Mouse (Mus musculus): ENCODE results near the gene Hikeshi.

Gene Hikeshi

DNA sequence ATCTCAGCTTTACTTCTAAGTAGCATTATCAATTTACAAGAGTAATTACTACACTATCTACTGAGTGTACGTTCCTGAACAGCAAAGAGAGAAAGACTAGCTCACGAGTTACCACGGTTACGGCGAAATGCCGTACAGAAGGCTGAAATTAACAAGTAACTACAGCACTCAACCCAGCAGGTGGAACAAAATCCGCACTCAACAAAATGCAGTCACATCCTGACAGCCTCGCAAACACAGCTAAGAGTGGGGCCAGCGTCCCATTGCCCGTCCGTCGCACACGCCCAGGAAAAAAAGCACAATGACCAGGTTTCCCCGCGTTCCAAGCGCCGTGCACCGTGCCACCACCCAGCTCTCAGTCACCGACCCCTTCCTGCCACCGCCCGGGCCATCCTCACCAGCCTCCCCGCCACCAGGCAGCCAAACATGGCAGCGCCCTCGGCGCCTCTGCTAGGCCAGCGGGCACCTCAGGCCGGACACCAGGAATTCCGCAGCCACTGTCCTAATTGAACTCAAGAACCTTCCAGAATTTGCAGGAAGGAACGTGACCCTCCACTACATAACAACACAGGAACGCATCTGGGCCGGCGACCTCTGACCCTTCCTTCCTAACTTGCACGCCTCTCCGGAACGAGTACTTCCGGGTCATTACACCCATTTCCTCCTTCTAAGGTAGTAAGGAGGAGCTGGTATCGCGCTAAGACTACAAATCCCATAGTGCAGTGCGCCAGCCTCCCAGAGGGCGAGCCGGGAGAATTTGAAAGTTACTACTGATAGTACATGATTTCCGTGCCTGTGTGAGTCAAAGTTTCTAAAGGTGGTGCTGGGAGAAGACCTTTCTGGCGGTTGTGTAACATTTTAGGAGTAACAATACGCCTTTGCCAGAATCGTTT lies at the start of gene Hikeshi:
TSS of gene Hikeshi (minus strand) at position 634 of the 893 bp plus-strand sequence.
- peak; percentile 96 for DNase-seq (ENCODE audit: low spot score)

DNA sequence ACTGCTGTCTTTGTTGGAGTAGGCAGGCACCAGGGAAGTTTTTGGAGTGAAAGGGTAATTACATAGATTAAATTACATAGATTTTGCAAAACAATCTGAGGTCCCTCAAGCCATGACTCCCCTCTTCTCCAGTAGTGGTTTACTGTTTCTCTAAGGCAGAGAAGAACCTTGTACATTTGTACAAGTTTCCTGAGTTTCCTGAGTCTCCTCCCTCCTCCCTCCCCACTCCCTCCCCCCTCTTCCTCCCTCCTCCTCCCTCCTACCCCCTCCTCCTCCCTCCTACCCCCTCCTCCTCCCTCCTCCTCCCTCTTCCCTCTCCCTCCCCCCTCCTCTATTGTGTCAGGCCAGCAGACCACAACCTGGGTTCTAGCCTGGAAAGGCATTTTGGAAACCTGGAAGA lies 43.4 kb upstream of the Hikeshi start:
- DNase-seq (ENCODE audit: low spot score): no peak

DNA sequence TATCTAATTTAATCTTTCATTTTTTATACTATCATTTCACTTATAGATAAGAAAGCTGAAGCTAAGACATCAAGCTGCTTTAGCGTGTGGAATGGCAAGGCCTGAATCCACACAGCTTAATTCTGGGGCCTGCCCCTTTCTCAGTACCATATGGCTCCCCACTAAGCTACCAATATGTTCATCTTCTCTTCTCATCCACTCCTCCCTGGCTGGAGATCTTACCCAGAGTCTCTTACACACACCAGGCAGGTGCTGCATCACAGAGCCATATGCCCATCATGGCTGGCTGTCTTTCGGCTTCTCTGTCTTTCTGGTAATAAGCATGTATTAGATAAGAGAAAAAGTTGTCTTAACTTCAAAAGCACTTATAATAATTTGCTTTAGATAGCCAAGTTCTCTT lies 42.4 kb upstream of the Hikeshi start:
- DNase-seq (ENCODE audit: low spot score): no peak

DNA sequence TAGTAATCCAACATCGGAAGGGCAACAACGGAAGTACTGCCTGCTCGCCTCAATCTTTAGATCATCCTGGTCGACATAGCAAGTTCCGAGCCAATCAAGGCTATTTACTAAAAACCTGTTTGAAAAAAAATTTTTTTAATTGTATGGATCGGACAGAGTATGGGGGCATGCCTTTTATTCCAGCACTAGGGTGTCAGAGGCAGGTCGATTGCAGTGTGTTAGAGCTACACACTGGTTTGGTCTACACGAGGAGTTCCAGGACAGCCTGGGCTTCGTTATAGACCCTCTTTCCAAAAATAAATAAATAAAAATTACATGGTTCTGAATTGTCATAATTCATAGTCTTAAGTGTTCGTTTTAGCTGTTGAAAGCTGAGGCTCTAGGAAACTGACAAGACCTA lies 40.6 kb upstream of the Hikeshi start:
- DNase-seq (ENCODE audit: low spot score): no peak

DNA sequence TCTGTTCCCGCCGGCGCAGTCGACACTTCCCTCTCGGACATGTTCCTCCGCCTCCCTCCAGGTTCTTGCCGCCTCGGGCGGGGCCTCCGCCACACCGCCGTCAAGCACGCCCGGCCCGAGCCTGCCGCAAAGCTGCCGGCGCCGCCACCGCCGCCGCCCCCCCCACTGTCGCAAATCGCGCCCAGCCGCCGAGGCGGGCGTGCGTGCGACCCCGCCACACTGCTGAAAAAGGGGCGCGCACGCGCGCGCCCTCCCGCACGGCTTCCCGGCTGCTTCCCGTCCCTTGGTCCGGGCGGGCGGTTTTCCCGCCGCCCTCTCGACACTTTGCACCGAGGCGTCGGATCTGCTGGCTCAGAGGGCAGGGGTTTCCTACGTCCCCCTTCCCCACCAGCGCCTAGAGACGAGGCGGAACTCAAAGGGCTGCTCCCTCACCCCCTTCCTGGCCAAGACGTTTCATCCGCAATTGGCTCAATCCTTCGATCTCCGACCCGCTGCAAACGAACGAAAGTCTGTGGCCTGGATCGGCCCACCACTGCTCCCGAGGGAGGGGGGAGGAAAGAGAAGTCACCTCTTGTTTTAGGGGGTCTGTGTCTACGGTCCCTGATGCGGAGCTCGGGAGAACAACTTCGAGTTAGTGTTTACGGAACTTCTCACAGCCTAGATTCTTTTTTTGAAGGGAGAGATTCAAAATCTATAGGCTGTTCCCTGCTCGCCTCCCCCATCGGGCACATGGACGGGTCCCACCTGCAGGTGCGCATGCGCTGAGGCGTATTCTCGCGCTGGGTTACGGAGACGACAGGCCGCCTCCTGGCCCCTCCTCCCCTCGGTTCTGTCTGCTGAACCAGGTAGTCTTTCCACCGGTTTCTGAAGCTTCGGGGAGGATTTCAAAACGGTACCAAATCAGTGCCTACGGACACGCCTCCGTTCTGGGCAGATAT lies 39.8 kb upstream of the Hikeshi start, which contains the start of gene Eed:
TSS of gene Eed (minus strand) at position 499 of the 938 bp plus-strand sequence.
- DNase-seq (ENCODE audit: low spot score): peak; percentile 94

DNA sequence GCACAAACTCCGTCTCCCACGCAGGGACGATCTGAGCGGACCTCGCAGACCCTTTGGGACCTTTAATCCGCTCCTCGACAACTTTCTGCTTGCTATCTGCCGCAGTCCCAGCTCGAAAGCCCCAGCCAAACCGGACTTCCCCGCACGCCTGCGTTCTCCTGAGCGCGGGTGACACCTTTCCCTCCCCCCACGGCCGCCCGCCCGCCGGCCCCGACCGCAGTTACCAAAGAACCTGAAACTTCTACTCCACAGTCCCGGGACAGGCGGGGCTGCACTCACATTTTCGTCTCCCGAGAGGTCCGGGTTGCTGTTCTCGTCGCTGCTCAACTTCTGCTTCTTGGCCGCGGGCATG lies 39.1 kb upstream of the Hikeshi start:
- DNase-seq (ENCODE audit: low spot score): no peak

DNA sequence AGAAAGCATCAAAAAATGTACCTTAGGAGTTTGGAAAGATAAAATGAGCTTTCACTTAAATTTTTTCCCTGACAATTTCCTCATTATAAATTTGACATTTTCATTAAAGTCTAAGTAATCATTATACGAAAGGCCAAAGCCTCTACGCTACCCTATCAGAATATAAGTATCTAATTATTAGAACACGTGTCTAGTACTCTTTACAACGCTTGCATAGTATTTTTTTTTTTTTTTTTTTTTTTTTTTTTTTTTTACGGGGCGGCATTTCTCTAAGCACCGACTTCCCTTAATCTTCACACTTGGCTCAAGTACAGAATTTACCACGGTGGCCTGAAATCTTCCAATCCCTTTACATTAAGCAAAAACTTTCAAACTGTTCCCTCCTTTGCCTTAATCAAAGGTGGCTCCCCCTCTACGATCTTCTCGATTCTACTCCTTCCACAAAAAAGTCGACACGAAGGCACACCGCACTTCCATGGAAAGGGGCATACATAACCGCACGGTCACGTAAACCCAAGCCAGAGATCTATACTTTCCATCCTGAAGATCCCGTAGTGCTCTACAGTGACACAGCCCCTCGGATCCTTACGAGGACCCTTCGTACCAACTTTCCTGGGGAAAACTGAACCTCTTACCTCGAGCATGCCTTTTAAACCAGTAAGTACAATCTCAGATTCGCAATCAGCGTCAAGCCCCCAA lies 38.6 kb upstream of the Hikeshi start:
- DNase-seq (ENCODE audit: low spot score): no peak

DNA sequence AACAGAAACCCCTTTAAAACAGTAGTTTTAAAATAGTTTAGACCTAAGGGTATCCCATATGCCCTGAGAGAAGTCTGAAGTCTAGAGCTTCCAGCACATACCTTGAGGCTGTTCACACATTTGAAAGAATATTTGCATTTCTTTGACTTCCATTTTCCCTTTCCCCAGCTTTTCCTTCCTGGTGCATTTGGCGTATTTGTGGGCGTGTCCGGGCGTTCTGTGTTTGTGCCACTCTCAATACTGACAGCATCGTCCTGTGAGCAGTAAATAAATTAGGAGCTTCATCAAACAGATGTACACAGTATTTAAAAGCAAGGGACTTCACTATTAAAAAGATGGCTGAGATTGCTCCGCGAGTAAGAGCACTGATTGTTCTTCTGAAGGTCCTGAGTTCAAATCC lies 35.8 kb upstream of the Hikeshi start:
- DNase-seq (ENCODE audit: low spot score): no peak

DNA sequence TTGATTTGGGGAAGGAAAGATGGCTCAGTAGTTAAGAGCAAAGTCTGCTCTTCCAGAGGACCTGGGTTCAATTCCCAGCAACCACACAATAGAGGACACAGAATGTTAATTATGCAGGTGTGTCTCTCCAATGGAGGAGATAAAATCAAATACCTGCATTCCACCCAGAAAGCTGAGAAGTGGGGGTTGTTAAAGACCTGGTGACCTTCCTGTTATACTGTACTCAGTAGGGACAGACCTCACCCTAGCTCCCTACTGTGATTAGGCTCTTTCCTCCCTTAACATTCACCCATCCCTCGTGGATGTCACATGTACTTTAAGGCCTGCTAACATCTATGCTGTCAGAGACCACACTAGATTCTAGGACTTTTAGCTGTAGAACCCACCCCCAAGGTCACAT lies 34.6 kb upstream of the Hikeshi start:
- no peak for DNase-seq (ENCODE audit: low spot score)

DNA sequence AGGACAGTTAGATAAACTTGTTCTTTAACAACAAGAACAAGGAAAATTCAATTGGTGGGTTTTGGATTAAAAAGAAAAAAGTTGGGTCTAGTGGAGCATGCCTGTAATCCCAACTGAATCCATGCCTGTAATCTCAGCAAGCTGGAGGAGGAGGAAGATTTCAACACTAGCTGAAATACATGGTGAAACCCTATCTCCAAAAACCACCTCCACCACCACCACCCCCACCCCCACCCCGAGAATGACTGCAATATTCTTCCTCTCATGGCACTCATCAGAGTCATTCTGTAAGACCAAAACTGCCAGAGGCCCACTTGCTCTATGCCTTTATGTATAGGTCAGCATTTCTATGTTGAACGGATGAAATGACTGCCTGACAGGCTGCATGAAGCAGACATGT lies 26.2 kb upstream of the Hikeshi start:
- DNase-seq (ENCODE audit: low spot score): no peak

DNA sequence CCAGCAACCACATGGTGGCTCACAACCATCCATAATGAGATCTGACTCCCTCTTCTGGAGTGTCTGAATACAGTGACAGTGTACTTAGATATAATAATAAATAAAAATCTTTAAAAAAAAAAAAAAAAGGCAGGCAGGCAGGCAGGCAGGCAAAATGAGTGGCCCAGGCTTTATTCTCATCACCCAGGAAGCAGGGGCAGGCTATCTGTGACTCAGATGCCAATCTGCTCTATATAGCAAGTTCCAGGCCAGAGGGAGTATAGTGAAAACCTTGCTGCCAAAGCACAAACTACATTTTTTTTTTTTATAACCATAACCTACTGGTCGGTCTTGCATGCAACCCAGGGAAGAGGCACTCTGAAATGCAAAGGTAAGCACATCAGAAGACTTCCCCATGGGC lies 25.8 kb upstream of the Hikeshi start:
- DNase-seq (ENCODE audit: low spot score): no peak

DNA sequence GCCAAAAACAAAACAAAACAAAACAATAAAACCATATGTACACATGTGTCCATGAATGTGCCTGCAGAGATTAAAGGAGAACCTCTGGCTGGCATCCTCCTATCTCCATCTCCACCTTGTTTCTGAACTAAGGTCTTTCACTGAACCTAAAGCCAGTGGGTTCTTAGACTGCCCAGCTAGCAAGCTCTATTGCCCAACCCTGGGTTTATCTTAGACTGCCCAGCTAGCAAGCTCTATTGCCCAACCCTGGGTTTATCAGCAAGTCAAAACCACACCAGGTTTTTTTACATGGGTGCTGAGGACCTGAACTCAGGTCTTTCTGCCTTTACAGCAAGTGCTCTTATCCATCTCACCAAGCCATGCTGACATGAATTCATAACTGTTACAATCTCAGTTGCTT lies 22.1 kb upstream of the Hikeshi start:
- DNase-seq (ENCODE audit: low spot score): no peak

DNA sequence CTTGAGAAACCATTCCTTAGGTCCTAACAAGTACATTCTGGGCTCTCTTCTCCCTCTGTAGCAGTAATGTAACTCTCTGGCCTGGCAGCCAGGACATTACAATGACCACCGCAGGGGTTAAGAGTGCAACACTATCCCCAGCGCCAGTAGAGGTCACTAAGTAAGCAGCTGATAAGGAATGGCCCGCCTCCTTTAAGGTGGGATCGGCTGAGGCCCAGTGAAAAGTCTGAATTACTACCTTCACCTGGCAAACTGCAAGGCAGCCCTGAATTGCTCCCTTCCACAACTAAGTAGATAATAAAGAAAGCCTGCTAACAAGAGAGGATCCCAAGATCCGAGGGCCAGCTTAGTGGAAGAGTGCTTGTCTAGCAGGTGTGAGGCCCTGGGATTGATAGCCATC lies 16.3 kb upstream of the Hikeshi start:
- peak; percentile 32 for DNase-seq (ENCODE audit: low spot score)

DNA sequence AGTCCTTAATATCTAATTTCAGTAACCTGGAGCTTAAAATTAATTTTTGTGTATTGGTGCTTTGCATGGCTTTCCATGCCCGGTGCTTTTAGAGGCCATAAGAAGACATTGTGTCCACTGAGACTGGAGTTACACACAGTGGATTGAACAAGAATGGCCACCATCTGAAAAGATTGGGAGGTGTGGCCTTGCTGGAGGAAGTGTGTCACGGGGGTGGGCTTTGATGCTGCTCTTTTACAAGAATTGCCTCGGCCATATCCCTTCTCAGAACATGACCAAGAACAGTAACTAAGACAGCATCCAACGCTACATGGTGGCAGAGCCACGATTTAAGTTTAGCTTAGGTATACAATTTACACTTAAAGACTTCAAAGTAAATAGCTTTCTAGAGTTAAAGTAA lies 13.3 kb upstream of the Hikeshi start:
- no peak for DNase-seq (ENCODE audit: low spot score)

DNA sequence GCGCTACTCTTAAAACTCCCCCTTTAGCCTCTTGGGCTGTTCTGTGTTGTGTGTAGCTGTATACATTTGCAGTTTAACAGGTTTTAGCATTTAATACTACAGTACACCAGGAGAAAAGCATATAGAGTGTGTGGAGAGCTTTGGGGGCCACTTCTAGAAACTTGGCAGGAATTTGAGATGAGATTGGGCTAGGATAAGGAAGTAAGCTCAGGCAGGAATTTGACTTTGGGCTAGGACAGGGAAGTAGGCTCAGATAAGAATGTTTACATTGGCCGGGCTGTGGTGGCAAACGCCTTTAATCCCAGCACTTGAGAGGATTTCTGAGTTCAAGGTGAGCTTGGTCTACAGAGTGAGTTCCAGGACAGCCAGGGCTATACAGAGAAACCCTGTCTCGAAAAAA lies 8.4 kb upstream of the Hikeshi start:
- DNase-seq (ENCODE audit: low spot score): no peak

DNA sequence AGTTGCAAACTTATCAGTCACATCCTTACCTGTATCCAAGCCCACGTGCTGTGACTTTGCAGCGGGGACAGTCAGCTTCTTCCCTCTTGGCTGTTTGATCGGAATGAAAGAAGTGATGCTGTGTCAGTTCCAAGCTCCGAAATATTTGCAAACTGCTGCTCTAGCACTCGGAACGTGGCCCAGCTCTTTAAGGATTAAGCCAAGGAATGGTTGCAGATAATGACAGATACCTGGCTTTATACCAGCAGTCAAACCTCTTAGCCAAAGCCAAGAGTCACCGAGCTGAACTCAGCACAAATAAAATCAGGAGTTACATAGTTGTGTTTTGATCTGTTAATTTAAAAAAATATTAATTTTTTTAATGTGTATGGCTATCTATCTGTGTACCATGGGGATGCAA lies 7.0 kb upstream of the Hikeshi start:
- DNase-seq (ENCODE audit: low spot score): no peak

DNA sequence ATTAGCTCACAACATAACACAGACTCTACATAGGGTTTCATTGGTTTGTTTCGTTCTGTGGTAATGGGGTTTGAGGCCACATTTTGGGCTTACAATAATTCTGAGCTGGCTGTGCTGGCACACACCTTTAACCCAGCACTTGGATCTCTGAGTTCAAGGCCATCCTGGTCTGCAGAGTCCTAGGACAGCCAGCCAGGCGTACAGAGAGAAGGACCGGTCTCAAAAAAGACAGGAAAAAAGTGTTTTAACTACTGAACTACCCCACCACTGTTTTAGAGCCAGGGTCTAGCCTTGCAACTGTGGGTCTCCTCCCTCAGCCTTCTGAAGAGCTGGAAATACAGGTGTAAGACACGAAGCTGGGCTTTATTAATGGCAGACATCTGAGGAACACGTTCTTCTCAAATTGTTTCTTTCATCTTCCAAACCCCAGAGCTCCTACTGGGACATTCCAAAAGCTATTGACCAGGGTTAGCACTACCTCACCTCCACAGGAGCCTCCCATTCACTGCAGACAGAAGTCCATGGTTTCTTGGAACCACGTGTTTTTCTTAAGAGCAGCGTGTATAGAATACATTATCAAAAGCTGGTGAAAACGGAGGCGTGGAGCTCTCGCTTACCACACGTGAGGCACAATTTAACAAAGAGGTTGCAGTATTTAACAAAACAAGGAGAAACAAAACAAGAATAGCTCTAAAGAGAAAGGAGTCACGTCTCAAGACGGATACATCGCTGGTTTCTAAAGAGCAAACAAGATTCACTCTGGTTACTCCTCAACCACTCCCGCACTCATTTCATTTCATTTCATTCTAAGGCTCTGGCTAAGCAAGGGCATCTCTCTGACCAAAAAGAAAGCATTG lies 1.3 kb downstream of the Hikeshi start:
- no peak for DNase-seq (ENCODE audit: low spot score)

DNA sequence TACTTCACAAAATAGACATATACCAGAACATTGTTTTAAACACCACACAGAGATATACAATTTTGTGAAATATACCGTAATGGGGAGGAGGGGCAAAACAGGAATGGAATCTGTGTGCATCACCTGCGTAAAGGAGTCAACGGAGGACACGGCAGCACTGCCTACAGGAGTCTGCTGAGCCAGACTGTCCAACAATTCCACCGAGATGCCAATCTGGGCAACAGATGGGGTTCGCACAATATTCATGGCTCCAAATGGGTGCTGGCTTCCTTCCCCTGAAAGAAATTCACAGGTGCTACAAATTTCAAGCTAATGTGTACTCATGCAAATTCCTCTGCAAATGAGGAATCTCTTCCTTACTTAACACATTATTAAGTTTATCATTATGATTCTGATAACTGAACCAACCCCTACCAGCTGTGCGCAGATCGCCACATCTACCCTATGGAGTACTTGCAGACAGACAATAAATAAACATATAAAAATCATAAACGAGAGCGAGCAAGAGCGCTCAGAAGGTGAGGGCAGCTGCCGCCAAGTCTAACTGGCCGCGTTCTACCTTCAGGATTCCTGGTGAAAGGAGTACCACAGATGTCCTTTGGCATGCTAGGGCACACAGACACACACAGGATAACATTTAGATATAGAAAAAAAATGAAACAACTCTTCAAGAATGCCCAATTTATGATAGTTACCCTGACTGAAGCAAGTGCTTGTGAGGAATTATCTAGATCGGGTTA lies 17.4 kb downstream of the Hikeshi start:
- DNase-seq (ENCODE audit: low spot score): no peak

DNA sequence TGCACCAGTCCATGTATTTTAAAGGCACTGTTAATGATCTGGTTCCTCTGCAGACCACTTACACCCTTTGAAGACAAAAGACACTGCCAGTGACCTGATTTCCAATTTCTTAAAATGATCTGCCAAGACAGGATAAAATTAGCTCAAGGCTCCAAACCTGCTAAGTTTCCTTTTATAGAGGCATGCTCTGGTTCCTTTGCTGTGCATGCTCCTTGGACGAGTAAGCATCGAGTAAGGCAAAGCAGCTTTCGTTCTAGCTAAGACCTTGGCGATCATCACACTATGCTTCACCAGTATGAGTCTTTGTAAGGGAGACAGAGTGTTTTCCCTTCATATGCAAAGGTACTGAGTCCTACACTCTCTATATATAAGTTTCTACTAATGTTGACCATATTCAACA lies 23.2 kb downstream of the Hikeshi start:
- DNase-seq (ENCODE audit: low spot score): no peak

DNA sequence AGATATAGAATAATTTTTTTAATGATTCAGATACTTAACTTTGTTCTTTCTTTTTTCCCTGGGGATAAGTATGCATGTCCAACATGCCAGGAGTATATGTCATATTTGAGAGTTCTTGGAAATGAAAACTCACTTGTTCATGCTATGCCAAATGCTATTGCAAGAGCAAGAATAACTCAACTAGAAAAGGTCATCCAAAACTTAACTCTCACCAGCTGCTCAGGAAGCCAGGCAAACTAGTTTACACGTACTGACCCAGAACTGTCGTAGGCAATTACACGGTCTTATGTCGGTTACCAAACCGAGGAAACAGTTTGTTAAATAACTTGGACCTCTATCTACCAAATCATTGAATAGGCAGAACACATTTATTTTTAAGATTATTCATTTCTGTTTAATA lies 24.3 kb downstream of the Hikeshi start:
- no peak for DNase-seq (ENCODE audit: low spot score)
